Mouse (Mus musculus): ENCODE data around the gene Hbs1l.

GRCm38 (mm10) chr10:21320601-21321000 is 24.8 kb downstream of the Hbs1l start:
- TF ChIP-seq CTCF (conservative IDR thresholded peaks at IDR 0.05; ENCODE audit: low read length) (no peak), NANOG (IDR thresholded peaks at IDR 0.05; ENCODE audit: borderline replicate concordance, low read length) (no peak), POU5F1 (IDR thresholded peaks at IDR 0.05; ENCODE audit: borderline replicate concordance, low read length) (no peak)

Measured in E14TG2a.4 (cell line).